Mouse (Mus musculus): ENCODE results near the gene Gipc3.

DNA sequence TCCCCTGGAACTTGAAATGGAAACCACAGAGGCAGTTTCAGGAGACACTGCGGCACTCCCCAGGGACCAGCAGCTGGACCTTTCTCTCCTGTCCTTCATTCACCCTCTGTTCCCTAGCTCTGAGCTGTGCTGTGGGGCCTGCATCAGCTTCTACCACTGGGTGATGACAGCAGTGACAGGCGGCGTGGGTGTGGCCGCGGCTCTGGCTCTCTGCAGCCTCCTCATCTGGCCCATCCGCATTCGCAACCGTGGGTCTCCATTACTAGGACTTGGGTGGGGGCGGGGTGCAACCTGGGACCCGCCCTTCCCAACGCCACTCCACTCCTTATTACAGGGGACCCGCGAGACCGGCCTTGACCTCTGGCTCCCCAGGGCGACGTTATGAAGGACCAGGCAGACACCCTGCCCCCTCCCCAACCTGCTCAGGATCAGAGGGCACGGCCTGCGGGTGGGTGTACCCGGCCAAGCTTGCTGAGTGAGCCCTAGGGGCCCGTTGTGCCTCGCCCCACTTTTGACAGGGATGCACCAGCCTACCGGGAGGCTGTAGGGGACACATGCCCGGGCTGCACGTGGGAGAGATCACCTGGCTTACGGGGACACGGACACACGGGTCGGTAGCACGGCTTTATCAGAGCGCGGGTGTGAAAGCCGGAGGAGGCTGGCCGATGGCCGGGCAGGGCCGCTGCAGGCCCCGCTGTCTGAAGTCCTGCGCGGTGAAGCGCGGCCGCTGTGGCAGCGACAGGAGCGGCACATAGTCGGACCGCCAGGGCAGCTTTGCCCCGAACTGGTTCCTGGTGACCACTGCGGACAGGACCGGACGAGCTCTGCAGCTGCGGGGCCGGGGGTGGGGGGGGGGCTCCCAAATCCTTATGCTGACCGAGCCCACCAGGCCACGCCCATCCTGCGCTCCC lies 20.6 kb upstream of the Gipc3 start:
- TF ChIP-seq CTCF (IDR thresholded peaks at IDR 0.05; ENCODE audit: control insufficient read depth, insufficient read depth, low read length) (no peak), POLR2A (IDR thresholded peaks at IDR 0.05; ENCODE audit: borderline replicate concordance, control insufficient read depth, low read depth, low read length) (no peak)
